Mouse (Mus musculus) 416B (cell line): Measurements from ENCODE around the gene Tshz2.
"Not testable (repeated sequence)": the region's sequence is repeated elsewhere in the genome, so short reads cannot be mapped to it uniquely, and the experiment has no call there.

Experiments
- DNase-seq: peaks from one replicate; pipeline ENCODE4 v3.0.0; 2011; ENCODE audit warnings: low read depth

The Tshz2 gene

DNA sequence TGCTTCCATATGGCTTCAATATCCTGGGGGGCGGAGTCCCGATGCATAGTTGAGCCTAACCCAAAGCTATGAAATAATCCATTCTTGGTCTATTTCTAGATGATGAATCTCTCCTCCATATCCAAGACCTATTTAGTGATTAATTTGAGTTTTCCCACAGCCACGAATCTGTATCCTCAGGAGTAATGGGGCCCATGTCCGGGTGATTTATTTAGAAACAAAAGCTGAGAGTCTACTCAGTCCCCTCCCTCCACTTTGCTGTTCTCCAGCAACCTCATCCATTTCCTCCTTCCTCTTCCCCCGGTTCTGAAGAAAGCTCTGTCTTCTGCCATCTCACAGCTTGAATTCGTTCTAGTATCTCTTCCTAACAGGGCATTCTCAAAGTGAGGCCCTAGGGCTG lies 125.3 kb downstream of the Tshz2 start:
- no peak for DNase-seq

DNA sequence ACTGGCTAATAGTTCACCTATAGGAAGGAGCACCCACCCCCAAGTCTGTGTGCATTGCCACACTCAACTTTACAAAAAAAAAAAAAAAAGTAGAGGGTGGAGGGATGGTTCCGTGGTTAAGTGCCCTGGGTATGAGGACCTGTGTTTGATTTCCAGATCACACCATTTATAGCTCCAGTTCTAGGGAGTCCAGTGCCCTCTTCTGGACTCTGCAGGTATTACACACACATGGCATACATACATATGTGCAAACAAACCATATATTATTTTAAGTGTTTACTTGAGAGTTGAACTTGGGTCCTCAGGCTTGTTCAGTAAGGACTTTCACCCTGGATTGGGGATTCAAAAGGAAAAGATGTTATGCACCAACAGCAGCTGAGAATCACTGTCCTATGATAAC lies 127.3 kb downstream of the Tshz2 start:
- DNase-seq = no peak

- no peak for DNase-seq
Observed at GRCm38 (mm10) chr2:169761726-169762125, 128.9 kb downstream of the Tshz2 start.

- DNase-seq = no peak
Observed at GRCm38 (mm10) chr2:169762301-169762700, 129.5 kb downstream of the Tshz2 start.

GRCm38 (mm10) chr2:169763716-169764115 lies 130.9 kb downstream of the Tshz2 start:
- DNase-seq = no peak

GRCm38 (mm10) chr2:169766247-169766646 lies 133.4 kb downstream of the Tshz2 start:
- DNase-seq = no peak

GRCm38 (mm10) chr2:169767281-169767680 lies 134.5 kb downstream of the Tshz2 start:
- no peak for DNase-seq

DNA sequence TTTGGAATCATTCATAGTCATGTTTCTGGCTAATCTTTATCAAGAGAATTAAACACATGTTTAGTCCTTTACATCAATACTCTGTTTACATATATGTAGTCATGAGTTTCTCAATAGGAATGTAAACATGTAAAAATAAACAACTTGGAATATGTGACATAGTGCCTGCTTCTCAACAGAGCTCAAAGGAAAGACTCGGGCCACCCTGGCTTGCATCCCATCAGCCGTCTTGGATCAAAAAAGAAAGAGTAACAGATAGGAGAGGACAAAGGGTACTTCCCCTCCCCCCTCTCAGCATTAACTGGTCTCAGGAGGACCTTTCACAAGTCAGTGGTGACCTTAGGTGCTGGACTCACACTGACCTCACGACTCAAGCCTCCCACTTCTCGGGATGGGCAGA lies 142.3 kb downstream of the Tshz2 start:
- DNase-seq = no peak

GRCm38 (mm10) chr2:169777242-169777641 lies 144.4 kb downstream of the Tshz2 start:
- DNase-seq = no peak

DNA sequence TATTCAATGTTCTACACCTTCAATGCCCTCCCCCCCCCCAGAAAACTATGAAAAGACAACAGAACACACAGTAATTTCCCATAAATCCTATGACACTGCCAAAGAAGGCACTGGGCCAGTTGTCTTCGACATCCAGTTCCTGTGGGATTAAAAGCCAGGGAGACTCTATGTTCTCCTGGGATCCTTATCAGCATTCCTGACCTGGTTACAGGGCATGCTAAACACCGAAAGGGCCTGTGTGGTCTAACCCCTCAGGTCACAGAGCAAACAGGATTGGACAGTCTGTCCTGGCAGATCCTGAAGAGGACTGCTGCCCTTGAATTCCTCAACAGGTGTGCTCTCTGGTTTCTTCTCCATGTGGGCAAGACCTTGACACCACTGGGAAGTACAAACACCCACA lies 145.0 kb downstream of the Tshz2 start:
- no peak for DNase-seq

DNA sequence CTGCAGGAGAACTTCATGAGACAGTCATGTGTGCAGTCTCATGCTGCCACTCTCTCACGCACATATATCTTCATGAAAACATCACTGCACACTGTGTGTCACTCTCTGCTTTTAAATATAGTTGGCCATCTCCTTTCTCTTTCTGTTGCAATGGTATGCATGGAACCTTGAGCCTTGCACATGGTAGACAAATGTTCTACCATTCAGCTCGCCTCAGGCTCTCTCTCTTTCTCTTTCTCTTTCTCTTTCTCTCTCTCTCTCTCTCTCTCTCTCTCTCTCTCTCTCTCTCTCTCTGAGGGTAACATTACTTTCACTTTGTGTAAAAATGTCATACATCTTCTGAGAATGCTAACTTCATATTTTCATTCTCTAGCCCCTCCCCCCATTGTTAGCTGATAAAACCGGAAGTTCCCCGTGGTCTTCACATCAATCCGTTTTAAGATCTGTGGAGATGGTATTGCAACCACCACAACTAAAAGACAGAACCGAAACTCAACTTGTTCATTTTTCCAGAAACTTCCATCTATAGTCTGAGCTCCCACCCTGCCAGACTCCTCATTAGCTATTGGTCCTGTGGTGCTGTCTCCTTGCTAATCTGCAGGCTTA lies 146.0 kb downstream of the Tshz2 start:
- DNase-seq = no peak

- not testable (repeated sequence) for DNase-seq
Observed at GRCm38 (mm10) chr2:169781671-169782070, 148.9 kb downstream of the Tshz2 start.

GRCm38 (mm10) chr2:169782874-169783680 lies 150.3 kb downstream of the Tshz2 start:
- no peak for DNase-seq

DNA sequence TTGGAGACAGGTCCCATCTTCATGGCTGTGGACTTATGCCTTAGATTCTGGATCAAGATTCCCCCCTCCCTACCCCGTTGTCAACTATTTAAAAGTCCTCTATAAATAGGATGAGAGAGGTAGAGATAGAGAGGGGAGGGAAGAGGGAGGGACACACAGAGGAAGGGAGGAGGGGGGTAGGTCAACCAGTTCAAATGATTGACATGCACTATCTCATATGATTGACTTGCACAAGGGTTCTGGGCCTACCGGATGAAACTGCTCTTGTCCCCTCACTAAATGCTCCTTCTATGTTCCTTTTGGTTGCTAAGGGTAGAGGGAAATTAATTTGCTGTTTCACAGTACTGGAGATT lies 150.8 kb downstream of the Tshz2 start:
- DNase-seq = no peak

DNA sequence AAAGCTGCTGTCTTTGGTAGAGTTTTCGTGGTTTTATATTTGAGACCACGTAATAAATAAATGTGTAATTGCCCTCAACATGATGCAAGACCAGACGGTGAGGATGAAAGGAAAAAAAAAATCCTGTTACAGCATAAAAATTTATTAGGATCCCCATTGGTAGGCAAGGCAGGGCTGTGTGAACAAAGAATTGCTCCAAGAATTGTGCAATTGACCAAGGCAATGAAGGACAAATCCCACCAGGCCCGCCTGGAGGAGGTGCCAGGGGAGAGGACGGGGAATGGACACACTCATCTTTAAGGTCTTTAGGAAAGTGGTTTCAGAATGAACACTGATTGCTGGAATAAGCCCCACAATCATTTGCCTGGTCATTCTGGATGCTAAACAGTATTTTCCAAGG lies 154.6 kb downstream of the Tshz2 start:
- DNase-seq = no peak

DNA sequence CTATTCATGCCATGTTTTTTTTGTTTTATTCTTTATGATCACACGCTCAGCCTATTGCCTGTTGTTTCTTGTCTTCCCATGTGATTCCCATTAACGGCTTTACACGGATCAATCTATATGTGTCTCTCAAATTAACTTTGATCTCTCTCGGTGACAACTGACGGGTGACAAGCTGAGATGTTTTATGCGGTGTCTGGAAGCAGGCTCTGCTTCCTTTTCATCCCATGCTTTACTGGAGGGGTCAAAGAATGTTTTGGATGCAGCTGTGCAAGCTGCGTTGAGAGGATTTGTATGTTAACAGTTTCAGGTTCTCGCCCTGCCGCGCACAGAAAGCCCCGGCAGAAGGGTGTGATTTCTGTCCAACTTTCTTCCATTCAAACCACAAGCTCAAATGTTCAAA lies 155.1 kb downstream of the Tshz2 start:
- no peak for DNase-seq

- DNase-seq = no peak
Observed at GRCm38 (mm10) chr2:169790439-169791131, 157.8 kb downstream of the Tshz2 start.

DNA sequence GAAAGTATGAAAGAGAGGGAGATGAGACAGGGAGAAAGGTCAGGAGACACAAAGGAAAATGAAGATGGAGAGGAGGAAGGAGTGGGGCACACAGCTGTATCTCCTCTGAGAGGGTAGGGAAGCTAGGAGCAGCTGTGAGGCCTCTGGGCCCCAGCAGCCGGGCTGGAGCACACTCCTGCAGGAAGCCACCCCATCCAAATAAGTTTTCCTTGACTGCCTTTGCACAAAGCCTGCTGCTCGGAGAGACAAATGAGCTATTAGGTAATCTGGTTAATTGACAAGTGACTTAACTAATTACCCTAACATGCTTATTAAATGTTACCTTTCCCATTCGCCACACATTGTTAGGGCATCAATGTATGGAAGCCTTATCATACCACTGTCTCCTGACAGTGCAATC lies 159.9 kb downstream of the Tshz2 start:
- DNase-seq = no peak

DNA sequence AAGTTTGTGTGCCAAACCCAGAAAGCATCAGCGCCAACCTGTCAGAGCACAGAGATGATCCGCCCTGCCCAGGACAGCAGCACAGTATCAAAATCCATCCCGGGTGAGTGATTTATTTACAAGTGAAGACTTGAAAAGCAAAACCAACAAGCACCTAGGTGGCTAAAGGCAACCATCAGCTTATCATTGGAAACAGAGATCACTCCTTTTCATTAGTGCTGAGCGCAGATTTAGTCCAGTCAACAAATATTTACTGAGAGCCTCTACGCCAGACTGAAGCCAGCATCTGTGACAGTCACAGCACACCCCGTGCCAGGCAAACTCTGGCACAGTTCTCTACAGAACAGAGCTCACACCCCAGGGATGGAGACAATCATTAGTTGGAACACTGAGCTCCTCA lies 169.4 kb downstream of the Tshz2 start:
- no peak for DNase-seq

DNA sequence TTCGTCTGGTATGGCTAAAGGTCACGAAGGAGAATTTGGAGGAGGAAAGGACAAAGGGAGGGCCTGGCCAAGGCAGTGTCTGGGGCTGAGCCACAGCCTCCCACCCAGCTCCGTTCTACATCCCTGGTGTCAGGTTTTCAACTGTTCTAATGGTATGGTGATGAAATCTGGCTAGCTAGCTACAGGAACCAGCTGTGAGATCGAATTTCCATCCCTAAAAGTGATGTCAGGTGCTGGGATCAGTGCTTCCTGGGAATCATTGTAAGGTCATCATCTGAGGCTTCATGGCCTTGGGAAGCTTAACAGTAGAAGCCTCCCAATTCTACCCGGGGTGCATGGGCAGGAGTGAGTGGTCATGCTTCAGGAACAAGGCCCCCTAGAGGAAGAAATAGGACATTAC lies 171.6 kb downstream of the Tshz2 start:
- DNase-seq = no peak

- no peak for DNase-seq
Observed at GRCm38 (mm10) chr2:169805545-169805944, 172.7 kb downstream of the Tshz2 start.

DNA sequence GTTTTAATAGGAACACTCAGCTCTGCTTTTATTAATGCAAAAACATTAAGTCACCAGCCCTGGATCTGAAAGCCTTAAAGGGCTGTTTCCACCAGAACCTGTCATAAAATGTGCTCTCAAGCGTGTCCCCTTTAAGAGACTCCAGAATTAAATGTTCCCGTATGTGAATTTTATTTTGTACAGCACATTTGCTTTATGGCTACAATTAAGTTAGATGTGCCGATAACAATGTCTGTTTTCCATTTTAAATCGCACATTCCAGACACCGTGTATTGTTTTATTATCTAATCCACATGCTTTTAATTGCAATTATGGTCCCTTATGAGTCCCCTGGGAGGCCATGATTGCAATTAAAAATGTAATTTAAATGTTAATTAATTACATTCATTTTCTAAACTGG lies 178.8 kb downstream of the Tshz2 start:
- no peak for DNase-seq

DNA sequence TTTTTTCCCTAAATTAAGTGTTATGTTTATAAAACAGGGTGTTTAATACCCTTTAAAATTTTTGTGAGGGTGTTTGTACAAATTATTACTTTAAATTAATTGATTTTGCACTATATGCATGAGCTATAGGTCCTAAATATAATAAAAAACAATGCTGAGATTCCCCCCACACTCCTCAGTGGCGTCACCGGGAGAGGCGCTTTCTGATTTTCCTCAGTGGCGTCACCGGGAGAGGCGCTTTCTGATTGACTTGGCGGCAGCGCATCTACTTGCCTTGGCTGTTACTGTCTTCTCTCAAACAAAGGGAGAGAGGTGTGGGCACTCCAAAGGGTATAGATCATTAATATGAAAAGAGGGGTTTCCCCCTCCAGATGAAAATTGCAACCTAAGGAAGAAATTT lies 179.2 kb downstream of the Tshz2 start:
- no peak for DNase-seq
